Mouse (Mus musculus): Measurements from ENCODE around the gene Gm15217. TPM values are rescaled to one million over a fixed set of nuclear protein-coding genes. Genes with fewer than 3 reads are reported as not detected.

Gene Gm15217
- total and polyA plus RNA-seq, 2 experiments from 2014 or later: not detected

GRCm38 (mm10) chr14:46385701-46386477 is 6.7 kb downstream of the Gm15217 start:
- no peak for TF ChIP-seq CTCF (IDR thresholded peaks at IDR 0.05)
- Histone ChIP-seq H3K9ac (replicated peaks; ENCODE audit: low read length, poor library complexity, severe bottlenecking) (0 out of 2 replicates have a peak overlapping the region, but pooled peaks have one; percentile 39), H3K27me3 (ENCODE audit: insufficient read depth, low read length) (peaks cover 58% of the 10 kb centered on the region), H3K9me3 (ENCODE audit: low read length) (no peaks in the 10 kb centered on the region), H3K36me3 (ENCODE audit: insufficient read depth, low read length) (no peaks in the 10 kb centered on the region), H3K4me1 (ENCODE audit: insufficient read depth, low read length) (0 out of 2 replicates have a peak, but pooled peaks cover 3% of the 10 kb centered on the region), H3K4me2 (ENCODE audit: low read depth, low read length, poor library complexity, severe bottlenecking) (peak overlapping the region; percentile 86), H3K4me3 (ENCODE audit: low read depth, low read length) (peak overlapping the region; percentile 53), H3K27ac (ENCODE audit: low read depth, low read length) (no peak overlapping the region)
- no peak for ATAC-seq (ENCODE audit: low FRiP score)
- DNase-seq (ENCODE audit: low spot score): no peak
- WGBS: under 1% methylated on average over 39 of the region's 39 CpGs

- under 1% methylated on average over 26 of the region's 28 CpGs for WGBS
- Histone ChIP-seq H3K36me3 (ENCODE audit: insufficient read depth, low read length) (no peaks in the 10 kb centered on the region), H3K9ac (replicated peaks; ENCODE audit: low read length, poor library complexity, severe bottlenecking) (no peak overlapping the region), H3K4me2 (ENCODE audit: low read depth, low read length, poor library complexity, severe bottlenecking) (peak overlapping the region; percentile 86), H3K4me1 (ENCODE audit: insufficient read depth, low read length) (0 out of 2 replicates have a peak, but pooled peaks cover 3% of the 10 kb centered on the region), H3K4me3 (ENCODE audit: low read depth, low read length) (peak overlapping the region; percentile 53), H3K9me3 (ENCODE audit: low read length) (no peaks in the 10 kb centered on the region), H3K27me3 (ENCODE audit: insufficient read depth, low read length) (peaks cover 62% of the 10 kb centered on the region), H3K27ac (ENCODE audit: low read depth, low read length) (no peak overlapping the region)
- peak; percentile 50 for DNase-seq (ENCODE audit: low spot score)
- ATAC-seq (ENCODE audit: low FRiP score): peak; percentile 35
- no peak for TF ChIP-seq CTCF (IDR thresholded peaks at IDR 0.05)
These were observed 7.5 kb downstream of the Gm15217 start for GRCm38 (mm10) chr14:46386478-46387356.

- no peak overlapping the region for H3K27ac ChIP-seq (ENCODE audit: low read depth, low read length)
These were observed 8.1 kb downstream of the Gm15217 start for GRCm38 (mm10) chr14:46387357-46387671.

GRCm38 (mm10) chr14:46387821-46388481 is 8.7 kb downstream of the Gm15217 start:
- H3K4me1 ChIP-seq (ENCODE audit: insufficient read depth, low read length): 0 out of 2 replicates have a peak, but pooled peaks cover 3% of the 10 kb centered on the region
- H3K4me2 ChIP-seq (ENCODE audit: low read depth, low read length, poor library complexity, severe bottlenecking): peak overlapping the region; percentile 86
- ATAC-seq (ENCODE audit: low FRiP score) (peak; percentile 20; the same call in 1 of the 2 replicates), DNase-seq (ENCODE audit: low spot score) (no peak)
- H3K4me3 ChIP-seq (ENCODE audit: low read depth, low read length): peak overlapping the region; percentile 53
- H3K9ac ChIP-seq (replicated peaks; ENCODE audit: low read length, poor library complexity, severe bottlenecking): 0 out of 2 replicates have a peak overlapping the region, but pooled peaks have one; percentile 9
- no peak overlapping the region for H3K27ac ChIP-seq (ENCODE audit: low read depth, low read length)
- WGBS: 1% methylated on average over 38 of the region's 41 CpGs
- H3K36me3 ChIP-seq (ENCODE audit: insufficient read depth, low read length): no peaks in the 10 kb centered on the region
- peaks cover 61% of the 10 kb centered on the region for H3K27me3 ChIP-seq (ENCODE audit: insufficient read depth, low read length)
- TF ChIP-seq CTCF (IDR thresholded peaks at IDR 0.05): peak; percentile 33; the same call in 1 of the 2 replicates
- H3K9me3 ChIP-seq (ENCODE audit: low read length): no peaks in the 10 kb centered on the region

More at GRCm38 (mm10) chr14:46387357-46387671, 8.1 kb downstream of the Gm15217 start:
- Histone ChIP-seq H3K36me3 (ENCODE audit: insufficient read depth, low read length) (no peaks in the 10 kb centered on the region), H3K27me3 (ENCODE audit: insufficient read depth, low read length) (peaks cover 62% of the 10 kb centered on the region), H3K4me1 (ENCODE audit: insufficient read depth, low read length) (0 out of 2 replicates have a peak, but pooled peaks cover 3% of the 10 kb centered on the region), H3K9me3 (ENCODE audit: low read length) (no peaks in the 10 kb centered on the region), H3K4me2 (ENCODE audit: low read depth, low read length, poor library complexity, severe bottlenecking) (peak overlapping the region; percentile 86), H3K9ac (replicated peaks; ENCODE audit: low read length, poor library complexity, severe bottlenecking) (no peak overlapping the region), H3K4me3 (ENCODE audit: low read depth, low read length) (peak overlapping the region; percentile 53)
- DNase-seq (ENCODE audit: low spot score) (no peak), ATAC-seq (ENCODE audit: low FRiP score) (peak; percentile 70)
- TF ChIP-seq CTCF (IDR thresholded peaks at IDR 0.05): no peak
- under 1% methylated on average over 27 of the region's 27 CpGs for WGBS

- peak overlapping the region; percentile 86 for H3K4me2 ChIP-seq (ENCODE audit: low read depth, low read length, poor library complexity, severe bottlenecking)
- H3K9me3 ChIP-seq (ENCODE audit: low read length): no peaks in the 10 kb centered on the region
- peaks cover 58% of the 10 kb centered on the region for H3K27me3 ChIP-seq (ENCODE audit: insufficient read depth, low read length)
- peak overlapping the region; percentile 53; the same call in 1 of the 2 replicates for H3K4me3 ChIP-seq (ENCODE audit: low read depth, low read length)
- H3K36me3 ChIP-seq (ENCODE audit: insufficient read depth, low read length): no peaks in the 10 kb centered on the region
- peak; percentile 30; the same call in 1 of the 2 replicates for TF ChIP-seq CTCF (IDR thresholded peaks at IDR 0.05)
- under 1% methylated on average over 27 of the region's 27 CpGs for WGBS
- H3K9ac ChIP-seq (replicated peaks; ENCODE audit: low read length, poor library complexity, severe bottlenecking): no peak overlapping the region
- ATAC-seq (ENCODE audit: low FRiP score) (no peak), DNase-seq (ENCODE audit: low spot score) (peak; percentile 29)
- 0 out of 2 replicates have a peak, but pooled peaks cover 3% of the 10 kb centered on the region for H3K4me1 ChIP-seq (ENCODE audit: insufficient read depth, low read length)
- H3K27ac ChIP-seq (ENCODE audit: low read depth, low read length): no peak overlapping the region
These were observed 9.4 kb downstream of the Gm15217 start for GRCm38 (mm10) chr14:46388636-46389035.

Measured in midbrain, postnatal 0 days (tissue).